Mouse (Mus musculus) kidney, embryonic 14.5 days (tissue): ENCODE data around the gene Adra2b. TPM values are rescaled to one million over a fixed set of nuclear protein-coding genes. Genes with fewer than 3 reads are reported as not detected.

ENCODE experiments used
- ATAC-seq: fragments of 200-750 bp; cut with Nextera tagmentation; 2 replicates; pipeline ENCODE4 v1.8.0; 2017; ENCODE audit warnings: moderate number of reproducible peaks, mild to moderate bottlenecking, moderate TSS enrichment, moderate library complexity; ENCODE audit not compliant: low FRiP score, low TSS enrichment
- H3K27ac ChIP-seq: fragments of 300-500 bp; sonication (generic); 2 replicates; pipeline ENCODE4 v1.5.1; 2014; ENCODE audit warnings: low read depth, mild to moderate bottlenecking, low read length, moderate library complexity, mixed read lengths
- H3K27me3 ChIP-seq: fragments of 300-500 bp; sonication (generic); 2 replicates; pipeline ENCODE4 v1.6.1; 2014; ENCODE audit warnings: mild to moderate bottlenecking, low read length; ENCODE audit not compliant: control insufficient read depth, insufficient read depth
- H3K36me3 ChIP-seq: fragments of 300-500 bp; sonication (generic); 2 replicates; pipeline ENCODE4 v1.6.1; 2014; ENCODE audit warnings: low read length, mixed read lengths; ENCODE audit not compliant: control insufficient read depth, insufficient read depth
- H3K4me1 ChIP-seq: fragments of 300-500 bp; sonication (generic); 2 replicates; pipeline ENCODE4 v1.6.1; 2014; ENCODE audit warnings: low read length, mixed read lengths; ENCODE audit not compliant: control insufficient read depth, insufficient read depth
- H3K4me2 ChIP-seq: fragments of 300-500 bp; sonication (generic); replicated peaks from 2 replicates; pipeline ENCODE4 v1.6.1; 2014; ENCODE audit warnings: low read depth, mild to moderate bottlenecking, low read length
- H3K4me3 ChIP-seq: fragments of 300-500 bp; sonication (generic); 2 replicates; pipeline ENCODE4 v1.5.1; 2014; ENCODE audit warnings: mild to moderate bottlenecking, low read length
- H3K9ac ChIP-seq: fragments of 300-500 bp; sonication (generic); 2 replicates; pipeline ENCODE4 v1.6.1; 2014; ENCODE audit warnings: low read depth, mild to moderate bottlenecking, low read length, moderate library complexity
- H3K9me3 ChIP-seq: fragments of 300-500 bp; sonication (generic); 2 replicates; pipeline ENCODE4 v1.6.1; 2016; ENCODE audit warnings: low read length; ENCODE audit not compliant: control insufficient read depth
- WGBS: fragments of 180-500 bp; shearing (Covaris S2); extraction: QIAGEN DNeasy Blood & Tissue Kit; methylation state at CpG from one replicate; pipeline ENCODE4 v1.1.7; 2014; 5-methylcytosine and 5-hydroxymethylcytosine counted together
- polyA plus RNA-seq: library from polyadenylated mRNA; unstranded; fragments of >200 nt; fragmentation: Nextera tagmentation; extraction: Ambion mirVana; gene quantifications from 2 replicates; pipeline ENCODE4 v1.2.1, GENCODE M21; 2014

Gene Adra2b
- polyA plus RNA-seq, 1 experiment from 2014 or later: 1.8 TPM

DNA sequence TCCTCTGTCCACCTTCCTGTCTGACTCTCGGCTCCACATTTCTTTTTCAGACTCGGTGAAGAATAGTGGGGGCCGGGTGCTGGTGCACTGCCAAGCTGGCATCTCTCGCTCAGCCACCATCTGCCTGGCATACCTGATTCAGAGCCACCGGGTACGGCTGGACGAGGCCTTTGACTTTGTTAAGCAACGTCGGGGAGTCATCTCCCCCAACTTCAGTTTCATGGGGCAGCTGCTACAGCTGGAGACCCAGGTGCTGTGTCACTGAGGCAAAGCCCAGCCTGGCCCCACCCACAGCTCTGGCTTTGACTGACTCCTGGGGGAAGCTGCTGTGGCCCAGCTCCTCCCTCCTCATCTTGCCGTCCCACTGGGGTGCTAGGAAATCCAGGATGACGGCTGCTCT lies 25.5 kb upstream of the Adra2b start:
- Histone ChIP-seq H3K36me3 (no peaks in the 10 kb centered on the region), H3K9ac (no peak overlapping the region), H3K4me3 (peak overlapping the region; percentile 62; the same call in 1 of the 2 replicates), H3K4me1 (peaks cover 28% of the 10 kb centered on the region; the same call in 1 of the 2 replicates), H3K27ac (no peak overlapping the region), H3K4me2 (peak overlapping the region; percentile 91), H3K27me3 (no peaks in the 10 kb centered on the region; the same call in none of the 2 replicates), H3K9me3 (no peaks in the 10 kb centered on the region)
- no peak for ATAC-seq
- 66% methylated on average over 11 of the region's 11 CpGs for WGBS

DNA sequence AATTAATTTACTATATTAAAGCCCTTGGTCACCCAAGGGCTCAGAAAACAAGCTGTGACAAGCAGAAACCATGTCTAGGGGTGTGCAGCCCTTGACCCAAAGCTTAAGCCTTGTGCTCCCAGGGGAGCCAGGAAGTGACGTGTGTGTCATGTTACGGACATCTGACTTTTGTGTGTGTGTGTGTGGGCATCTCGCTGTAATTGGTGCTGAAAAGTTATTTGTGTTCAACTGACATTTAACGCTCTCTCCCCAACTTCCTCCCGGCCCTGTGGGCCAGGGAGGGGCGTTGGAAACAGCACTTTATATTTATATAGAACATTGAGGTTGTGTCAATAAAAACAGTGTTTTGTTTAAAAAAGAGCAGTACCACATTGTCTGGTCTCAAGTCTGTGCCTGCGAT lies 25.0 kb upstream of the Adra2b start:
- no peaks in the 10 kb centered on the region for H3K36me3 ChIP-seq
- peaks cover 28% of the 10 kb centered on the region; the same call in 1 of the 2 replicates for H3K4me1 ChIP-seq
- no peak overlapping the region for H3K4me3 ChIP-seq
- no peaks in the 10 kb centered on the region for H3K9me3 ChIP-seq
- peak overlapping the region; percentile 91; the same call in 1 of the 2 replicates for H3K4me2 ChIP-seq
- no peak for ATAC-seq
- H3K9ac ChIP-seq: 0 out of 2 replicates have a peak overlapping the region, but pooled peaks have one; percentile 23
- no peak overlapping the region for H3K27ac ChIP-seq
- WGBS: 46% methylated on average over 7 of the region's 7 CpGs
- no peaks in the 10 kb centered on the region; the same call in none of the 2 replicates for H3K27me3 ChIP-seq

- H3K9me3 ChIP-seq: no peaks in the 10 kb centered on the region
- no peak for ATAC-seq
- H3K9ac ChIP-seq: 0 out of 2 replicates have a peak within 1 kb of the TSS, but pooled peaks have one; percentile 23
- no peaks in the 10 kb centered on the region; the same call in none of the 2 replicates for H3K27me3 ChIP-seq
- H3K36me3 ChIP-seq: no peaks in the 10 kb centered on the region
- 85% methylated on average over 4 of the region's 4 CpGs for WGBS
- no peak within 1 kb of the TSS for H3K27ac ChIP-seq
- H3K4me1 ChIP-seq: peaks cover 28% of the 10 kb centered on the region; the same call in 1 of the 2 replicates
- peak within 1 kb of the TSS; percentile 62; the same call in 1 of the 2 replicates for H3K4me3 ChIP-seq
- peak within 1 kb of the TSS; percentile 91 for H3K4me2 ChIP-seq
These were observed 24.6 kb upstream of the Adra2b start, which contains the start of gene Astl for GRCm38 (mm10) chr2:127338416-127338815. Astl (plus strand) TSS chr2:127338639.

- no peaks in the 10 kb centered on the region for H3K36me3 ChIP-seq
- ATAC-seq: no peak
- H3K4me1 ChIP-seq: peaks cover 28% of the 10 kb centered on the region; the same call in 1 of the 2 replicates
- no peak overlapping the region for H3K27ac ChIP-seq
- no peak overlapping the region for H3K9ac ChIP-seq
- H3K4me2 ChIP-seq: no peak overlapping the region
- H3K27me3 ChIP-seq: no peaks in the 10 kb centered on the region; the same call in none of the 2 replicates
- H3K4me3 ChIP-seq: no peak overlapping the region
- H3K9me3 ChIP-seq: no peaks in the 10 kb centered on the region
- WGBS: 66% methylated on average over 4 of the region's 4 CpGs
These were observed 24.2 kb upstream of the Adra2b start for GRCm38 (mm10) chr2:127338833-127339232.

DNA sequence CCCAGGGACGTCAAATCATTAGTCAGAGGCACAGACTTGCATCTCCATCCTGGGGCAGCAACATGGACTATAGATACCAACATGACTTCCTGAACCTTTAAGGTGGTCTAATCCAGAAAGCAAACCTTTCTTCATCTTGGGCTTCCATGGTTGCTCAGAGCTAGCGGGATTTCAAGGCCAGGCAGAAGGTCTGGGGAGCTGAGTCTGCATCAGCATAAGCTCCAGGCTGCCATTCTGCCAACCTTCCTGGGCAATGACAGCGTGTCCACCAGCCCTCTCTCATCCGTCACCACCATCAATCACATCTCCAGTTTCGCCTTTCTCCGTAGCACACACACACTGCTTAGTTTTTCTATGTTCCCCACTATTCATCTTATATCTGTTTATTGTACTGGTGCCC lies 23.7 kb upstream of the Adra2b start:
- no peaks in the 10 kb centered on the region; the same call in none of the 2 replicates for H3K27me3 ChIP-seq
- H3K27ac ChIP-seq: no peak overlapping the region
- WGBS: 74% methylated on average over 6 of the region's 6 CpGs
- peaks cover 28% of the 10 kb centered on the region; the same call in 1 of the 2 replicates for H3K4me1 ChIP-seq
- H3K9ac ChIP-seq: no peak overlapping the region
- no peaks in the 10 kb centered on the region for H3K36me3 ChIP-seq
- H3K4me2 ChIP-seq: no peak overlapping the region
- no peak overlapping the region for H3K4me3 ChIP-seq
- no peaks in the 10 kb centered on the region for H3K9me3 ChIP-seq
- no peak for ATAC-seq

DNA sequence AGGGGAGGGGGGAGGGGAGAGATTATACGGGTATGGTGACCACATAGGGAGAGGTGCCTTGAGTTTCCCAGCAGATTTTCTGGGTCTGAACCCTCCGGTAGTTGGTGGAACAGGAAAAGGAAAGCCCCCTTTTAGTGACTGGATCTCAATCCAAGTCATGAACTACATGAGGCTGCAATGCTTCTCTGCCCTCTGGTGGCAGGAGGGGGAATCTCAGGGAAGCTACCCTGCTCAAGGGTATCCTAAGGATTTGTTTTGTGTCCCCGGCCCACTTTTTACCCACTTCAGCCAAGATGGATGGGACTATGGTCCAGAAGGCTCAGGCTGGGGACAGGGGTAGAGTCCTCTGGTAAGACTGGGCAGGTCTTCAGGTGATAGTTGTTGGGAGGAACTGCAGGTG lies 21.8 kb upstream of the Adra2b start:
- Histone ChIP-seq H3K9me3 (no peaks in the 10 kb centered on the region), H3K4me3 (no peak overlapping the region), H3K4me1 (peaks cover 17% of the 10 kb centered on the region; the same call in 1 of the 2 replicates), H3K27me3 (no peaks in the 10 kb centered on the region; the same call in 1 of the 2 replicates), H3K9ac (no peak overlapping the region), H3K4me2 (no peak overlapping the region), H3K27ac (no peak overlapping the region), H3K36me3 (no peaks in the 10 kb centered on the region)
- 9% methylated on average over 3 of the region's 3 CpGs for WGBS
- ATAC-seq: 0 out of 2 replicates have a peak, but pooled peaks have one; percentile 45

GRCm38 (mm10) chr2:127346334-127346733 lies 16.7 kb upstream of the Adra2b start:
- WGBS: 79% methylated on average over 1 of the region's 1 CpGs
- Histone ChIP-seq H3K4me2 (no peak overlapping the region), H3K27ac (no peak overlapping the region), H3K36me3 (no peaks in the 10 kb centered on the region), H3K27me3 (no peaks in the 10 kb centered on the region), H3K4me1 (no peaks in the 10 kb centered on the region), H3K4me3 (no peak overlapping the region), H3K9ac (no peak overlapping the region), H3K9me3 (no peaks in the 10 kb centered on the region)
- ATAC-seq: 0 out of 2 replicates have a peak, but pooled peaks have one; percentile 46

DNA sequence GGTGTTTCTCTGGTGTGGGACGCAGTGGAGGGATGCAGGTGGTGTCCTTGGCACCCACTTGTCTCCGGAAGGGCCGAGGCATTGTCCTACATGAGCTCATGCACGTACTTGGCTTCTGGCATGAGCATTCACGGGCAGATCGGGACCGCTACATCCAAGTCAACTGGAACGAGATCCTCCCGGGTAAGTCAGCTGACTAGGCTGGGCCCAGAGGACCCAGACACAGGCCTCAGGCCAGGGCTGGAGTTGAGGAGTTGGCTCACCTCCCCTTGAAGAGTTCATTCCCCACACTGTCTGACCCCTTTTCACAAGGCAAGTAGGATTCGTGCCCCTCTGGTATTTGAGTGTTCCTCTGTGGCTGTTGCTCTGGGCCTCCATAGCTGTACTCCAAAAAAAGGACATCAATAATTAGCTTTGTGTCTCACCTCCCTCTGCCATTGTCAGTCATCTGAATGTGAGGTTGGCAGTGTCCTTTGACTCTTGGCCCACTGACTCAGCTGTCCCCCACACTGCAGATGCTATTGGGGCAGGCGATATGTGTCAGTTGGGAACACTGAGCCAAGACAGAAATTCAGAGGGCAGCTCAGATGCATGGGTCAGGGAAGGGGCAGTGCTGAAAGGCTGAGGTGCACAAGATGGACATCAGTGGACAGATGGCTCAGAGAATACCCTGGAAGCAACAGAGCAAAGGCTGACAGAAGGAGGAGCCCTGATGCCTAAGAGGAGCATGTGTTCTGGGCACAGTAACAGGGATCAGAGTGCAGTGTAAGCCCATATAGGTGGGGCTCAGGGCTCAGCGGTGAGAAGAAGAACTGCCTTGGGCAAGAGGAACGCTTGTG lies 15.6 kb upstream of the Adra2b start:
- no peak overlapping the region for H3K27ac ChIP-seq
- ATAC-seq: no peak
- WGBS: 77% methylated on average over 13 of the region's 13 CpGs

GRCm38 (mm10) chr2:127353881-127354280 lies 9.1 kb upstream of the Adra2b start:
- Histone ChIP-seq H3K27me3 (no peaks in the 10 kb centered on the region), H3K4me2 (no peak overlapping the region), H3K27ac (no peak overlapping the region), H3K4me1 (no peaks in the 10 kb centered on the region), H3K36me3 (no peaks in the 10 kb centered on the region), H3K9ac (no peak overlapping the region), H3K9me3 (no peaks in the 10 kb centered on the region), H3K4me3 (no peak overlapping the region)
- ATAC-seq: no peak
- WGBS: 82% methylated on average over 4 of the region's 4 CpGs

More for the DNA sequence above, 15.6 kb upstream of the Adra2b start:
- no peaks in the 10 kb centered on the region for H3K4me1 ChIP-seq
- no peak overlapping the region for H3K4me3 ChIP-seq
- no peaks in the 10 kb centered on the region for H3K9me3 ChIP-seq
- no peak overlapping the region for H3K9ac ChIP-seq
- no peak overlapping the region for H3K4me2 ChIP-seq
- no peaks in the 10 kb centered on the region for H3K27me3 ChIP-seq
- H3K36me3 ChIP-seq: no peaks in the 10 kb centered on the region
